Mouse (Mus musculus) neural tube, embryonic 12.5 days (tissue): Measurements from ENCODE around the gene Ubox5. TPM values are rescaled to one million over a fixed set of nuclear protein-coding genes. Genes with fewer than 3 reads are reported as not detected.

Experiments
- polyA plus RNA-seq: library from polyadenylated mRNA; unstranded; fragments of >200 nt; fragmentation: Nextera tagmentation; extraction: Ambion mirVana; gene quantifications from 2 replicates; pipeline ENCODE4 v1.2.1, GENCODE M21; 2016

Ubox5 gene
- polyA plus RNA-seq, 1 experiment from 2014 or later: 14.4 TPM

Other genes with a start within 250 kb of the Ubox5 start
- 32.2 and 34.3 TPM in 2 replicates for gene Cpxm1, start 232.5 kb downstream of the Ubox5 start, polyA plus RNA-seq
- 0.10 and 0.13 TPM in 2 replicates for gene Gm28372, start 224.8 kb downstream of the Ubox5 start, polyA plus RNA-seq
- gene 1700020A23Rik, start 224.8 kb downstream of the Ubox5 start, polyA plus RNA-seq: 0.29 TPM in 1 of 2 replicates, not detected in the other
- not detected in 2 replicates for gene Tmem239, start 223.6 kb downstream of the Ubox5 start, polyA plus RNA-seq
- gene Vps16, start 205.7 kb downstream of the Ubox5 start, polyA plus RNA-seq: 104 and 120 TPM in 2 replicates
- gene Pced1a, start 205.3 kb downstream of the Ubox5 start, polyA plus RNA-seq: 11.8 TPM in 2 replicates
- gene Ptpra, start 179.8 kb downstream of the Ubox5 start, polyA plus RNA-seq: 114 and 124 TPM in 2 replicates
- gene Mrps26, start 66.3 kb downstream of the Ubox5 start, polyA plus RNA-seq: 77.7 and 80.8 TPM in 2 replicates
- not detected in 2 replicates for gene Oxt, start 53.9 kb downstream of the Ubox5 start, polyA plus RNA-seq
- not detected in 2 replicates for gene Avp, start 47.5 kb downstream of the Ubox5 start, polyA plus RNA-seq
- gene Fastkd5, start within 50 bp of the Ubox5 start, polyA plus RNA-seq: 15.1 and 17.2 TPM in 2 replicates
- gene Lzts3, start 12.8 kb upstream of the Ubox5 start, polyA plus RNA-seq: 7.5 and 8.2 TPM in 2 replicates
- 57.4 and 58.4 TPM in 2 replicates for gene Ddrgk1, start 34.6 kb upstream of the Ubox5 start, polyA plus RNA-seq
- gene Itpa, start 37.6 kb upstream of the Ubox5 start, polyA plus RNA-seq: 138 and 142 TPM in 2 replicates
- gene Slc4a11, start 67.5 kb upstream of the Ubox5 start, polyA plus RNA-seq: 0.11 and 0.20 TPM in 2 replicates